Mouse (Mus musculus): ENCODE measurements around the gene Minpp1. TPM values are rescaled to one million over a fixed set of nuclear protein-coding genes. Genes with fewer than 3 reads are reported as not detected.
"Not testable (repeated sequence)": the region's sequence is repeated elsewhere in the genome, so short reads cannot be mapped to it uniquely, and the experiment has no call there.

Minpp1 gene
- polyA plus RNA-seq (2015; fragmentation: Nextera tagmentation; extraction: Ambion mirVana), result 44.0 and 47.8 TPM in 2 replicates

- Histone ChIP-seq H3K4me2 (peak within 1 kb of the TSS; percentile 88), H3K4me1 (replicated peaks) (peaks cover 24% of the 10 kb centered on the region), H3K9me3 (replicated peaks) (no peaks in the 10 kb centered on the region), H3K27ac (peak within 1 kb of the TSS; percentile 89), H3K4me3 (peak within 1 kb of the TSS; percentile 84), H3K36me3 (no peaks in the 10 kb centered on the region), H3K27me3 (no peaks in the 10 kb centered on the region), H3K9ac (peak within 1 kb of the TSS; percentile 81)
- under 1% methylated on average over 63 of the region's 64 CpGs for WGBS
- ATAC-seq (replicated peaks; ENCODE audit: insufficient number of reproducible peaks, insufficient read depth, low FRiP score, low read depth), result peak; percentile 88
These were observed at the start of gene Minpp1 for GRCm38 (mm10) chr19:32485681-32486105. Minpp1 (plus strand) TSS chr19:32485769.

DNA sequence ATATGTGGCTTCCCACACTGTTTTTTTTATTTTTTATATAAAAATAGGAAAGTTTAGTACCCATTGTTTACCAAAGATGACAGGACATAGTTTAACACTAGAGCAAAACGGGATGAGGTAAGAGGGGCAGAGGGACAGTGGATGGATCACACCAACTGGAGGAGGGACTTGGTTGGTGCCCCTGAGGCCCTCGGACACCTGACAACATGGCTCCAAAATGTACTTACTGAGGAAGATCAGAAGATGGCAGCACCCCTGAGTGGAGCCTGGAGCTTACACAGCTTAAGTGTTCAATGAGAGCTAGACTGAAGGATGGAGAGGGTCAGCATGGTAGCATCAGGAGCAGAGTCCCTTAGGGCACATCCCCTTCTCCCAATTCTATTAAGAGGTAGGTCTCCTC, 46.2 kb upstream of the Minpp1 start:
- no peak for ATAC-seq (replicated peaks; ENCODE audit: insufficient number of reproducible peaks, insufficient read depth, low FRiP score, low read depth)
- no peak overlapping the region for H3K9ac ChIP-seq
- 88% methylated on average over 2 of the region's 2 CpGs for WGBS
- H3K27me3 ChIP-seq, result no peaks in the 10 kb centered on the region
- H3K9me3 ChIP-seq (replicated peaks), result no peaks in the 10 kb centered on the region
- no peak overlapping the region for H3K4me3 ChIP-seq
- H3K27ac ChIP-seq, result no peak overlapping the region
- no peaks in the 10 kb centered on the region; the same call in 1 of the 2 replicates for H3K4me1 ChIP-seq (replicated peaks)
- H3K4me2 ChIP-seq, result no peak overlapping the region
- H3K36me3 ChIP-seq, result no peaks in the 10 kb centered on the region

DNA sequence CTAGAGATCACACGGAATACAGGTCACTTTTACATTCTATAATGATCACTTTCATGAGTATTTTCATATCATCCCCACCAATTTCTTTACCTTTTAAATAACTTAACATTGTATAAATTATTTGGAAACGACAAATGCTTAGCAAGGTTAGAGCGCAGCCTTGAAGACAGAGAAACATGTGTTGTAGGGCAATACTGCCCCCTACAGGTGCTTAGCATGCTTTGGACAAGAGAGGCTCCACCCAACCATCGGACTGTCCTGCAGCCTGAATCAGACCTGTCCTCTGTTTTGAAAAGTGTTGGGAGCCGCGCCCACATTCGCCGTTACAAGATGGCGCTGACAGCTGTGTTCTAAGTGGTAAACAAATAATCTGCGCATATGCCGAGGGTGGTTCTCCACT, 44.0 kb upstream of the Minpp1 start:
- no peak overlapping the region for H3K4me3 ChIP-seq
- no peaks in the 10 kb centered on the region; the same call in 1 of the 2 replicates for H3K4me1 ChIP-seq (replicated peaks)
- no peak for ATAC-seq (replicated peaks; ENCODE audit: insufficient number of reproducible peaks, insufficient read depth, low FRiP score, low read depth)
- no peak overlapping the region for H3K27ac ChIP-seq
- no peaks in the 10 kb centered on the region for H3K36me3 ChIP-seq
- 93% methylated on average over 11 of the region's 11 CpGs for WGBS
- no peak overlapping the region for H3K9ac ChIP-seq
- H3K27me3 ChIP-seq, result no peaks in the 10 kb centered on the region
- no peaks in the 10 kb centered on the region for H3K9me3 ChIP-seq (replicated peaks)
- no peak overlapping the region for H3K4me2 ChIP-seq

DNA sequence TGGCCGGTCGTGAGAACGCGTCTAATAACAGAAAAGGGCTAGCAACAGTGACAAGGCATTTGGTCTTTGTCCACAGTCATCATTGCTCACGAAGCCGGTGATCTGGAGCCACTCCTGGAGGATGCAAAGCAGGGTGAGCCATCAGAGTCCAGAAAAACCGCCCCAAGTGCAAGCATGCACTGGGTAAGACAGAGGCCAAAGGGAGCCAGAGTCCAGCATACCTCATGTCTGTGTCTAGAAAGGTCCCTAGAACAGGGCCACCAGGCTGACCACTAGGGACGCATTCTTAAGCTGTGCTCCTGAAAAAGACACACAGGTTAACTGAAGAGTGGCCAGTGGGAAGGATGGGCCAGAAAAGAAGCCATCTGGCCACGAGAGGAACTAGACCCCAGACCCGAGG, 36.6 kb upstream of the Minpp1 start:
- no peak for ATAC-seq (replicated peaks; ENCODE audit: insufficient number of reproducible peaks, insufficient read depth, low FRiP score, low read depth)
- Histone ChIP-seq H3K36me3 (no peaks in the 10 kb centered on the region), H3K4me3 (no peak overlapping the region), H3K4me1 (replicated peaks) (no peaks in the 10 kb centered on the region), H3K4me2 (no peak overlapping the region), H3K9ac (no peak overlapping the region), H3K27me3 (no peaks in the 10 kb centered on the region), H3K27ac (no peak overlapping the region), H3K9me3 (replicated peaks) (no peaks in the 10 kb centered on the region)
- WGBS, result 96% methylated on average over 10 of the region's 10 CpGs

DNA sequence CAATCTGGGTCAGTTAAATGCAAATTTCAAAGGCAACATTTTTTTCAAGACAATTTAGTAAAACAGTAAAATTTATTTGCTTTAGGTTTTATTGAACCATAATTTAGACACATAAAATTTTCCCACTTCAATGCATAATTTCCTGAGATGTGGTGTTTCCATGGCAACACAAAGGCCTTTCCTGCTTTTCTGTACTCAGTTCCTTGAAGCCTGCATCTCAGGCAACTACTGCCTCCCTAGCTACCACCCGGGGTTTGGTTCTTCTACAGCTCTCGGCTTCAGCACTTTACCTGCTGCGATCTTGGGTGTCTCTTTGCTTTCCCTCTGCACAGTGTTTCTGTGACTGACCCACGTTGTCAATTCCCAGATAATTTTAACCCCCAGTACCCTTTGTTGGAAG, 33.3 kb upstream of the Minpp1 start:
- no peak overlapping the region for H3K9ac ChIP-seq
- ATAC-seq (replicated peaks; ENCODE audit: insufficient number of reproducible peaks, insufficient read depth, low FRiP score, low read depth), result no peak
- H3K4me1 ChIP-seq (replicated peaks), result no peaks in the 10 kb centered on the region
- H3K27ac ChIP-seq, result no peak overlapping the region
- no peak overlapping the region for H3K4me3 ChIP-seq
- H3K36me3 ChIP-seq, result no peaks in the 10 kb centered on the region
- H3K4me2 ChIP-seq, result no peak overlapping the region
- H3K27me3 ChIP-seq, result no peaks in the 10 kb centered on the region
- WGBS, result 71% methylated on average over 4 of the region's 4 CpGs
- H3K9me3 ChIP-seq (replicated peaks), result no peaks in the 10 kb centered on the region

- H3K36me3 ChIP-seq, result no peaks in the 10 kb centered on the region
- H3K4me1 ChIP-seq (replicated peaks), result no peaks in the 10 kb centered on the region
- ATAC-seq (replicated peaks; ENCODE audit: insufficient number of reproducible peaks, insufficient read depth, low FRiP score, low read depth), result no peak
- H3K9me3 ChIP-seq (replicated peaks), result no peaks in the 10 kb centered on the region
- no peaks in the 10 kb centered on the region for H3K27me3 ChIP-seq
- no peak overlapping the region for H3K4me3 ChIP-seq
- 76% methylated on average over 2 of the region's 2 CpGs for WGBS
- no peak overlapping the region for H3K9ac ChIP-seq
- no peak overlapping the region for H3K27ac ChIP-seq
- H3K4me2 ChIP-seq, result no peak overlapping the region
These were observed 28.8 kb upstream of the Minpp1 start for GRCm38 (mm10) chr19:32456744-32457143.

- H3K27ac ChIP-seq; H3K4me1 ChIP-seq (replicated peaks); H3K9me3 ChIP-seq (replicated peaks); H3K4me3 ChIP-seq; H3K36me3 ChIP-seq; H3K27me3 ChIP-seq; H3K4me2 ChIP-seq; H3K9ac ChIP-seq; ATAC-seq (replicated peaks; ENCODE audit: insufficient number of reproducible peaks, insufficient read depth, low FRiP score, low read depth): not testable (repeated sequence)
- WGBS, result 83% methylated on average over 8 of the region's 8 CpGs
These were observed 27.9 kb upstream of the Minpp1 start for GRCm38 (mm10) chr19:32457631-32458030.

- WGBS, result 91% methylated on average over 6 of the region's 6 CpGs
- ATAC-seq (replicated peaks; ENCODE audit: insufficient number of reproducible peaks, insufficient read depth, low FRiP score, low read depth), result no peak
- H3K9me3 ChIP-seq (replicated peaks), result no peaks in the 10 kb centered on the region
These were observed 22.5 kb upstream of the Minpp1 start for GRCm38 (mm10) chr19:32463037-32463436.

DNA sequence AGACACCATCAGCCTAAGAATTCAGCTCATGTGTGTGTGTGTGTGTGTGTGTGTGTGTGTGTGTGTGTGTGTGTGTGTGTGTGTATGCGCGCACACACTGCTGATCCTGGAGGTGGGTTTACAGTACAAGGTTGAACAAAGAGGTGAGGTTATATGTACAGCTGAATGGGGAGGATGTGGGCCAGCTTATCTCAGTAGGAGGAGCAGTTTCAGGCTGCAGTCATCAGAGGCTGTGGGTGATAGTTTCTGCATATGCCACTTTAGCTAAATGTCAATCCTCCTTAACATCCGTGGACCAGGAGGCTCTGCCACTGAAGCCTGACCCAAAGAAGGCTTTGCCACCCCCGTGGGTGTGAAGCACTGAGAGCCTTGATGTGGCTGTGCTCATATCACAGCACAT, 20.3 kb upstream of the Minpp1 start:
- WGBS, result 65% methylated on average over 4 of the region's 4 CpGs
- H3K27me3 ChIP-seq, result no peaks in the 10 kb centered on the region
- no peak overlapping the region for H3K27ac ChIP-seq
- no peak overlapping the region for H3K4me3 ChIP-seq
- no peaks in the 10 kb centered on the region for H3K36me3 ChIP-seq
- no peak overlapping the region for H3K4me2 ChIP-seq
- no peak overlapping the region for H3K9ac ChIP-seq
- H3K9me3 ChIP-seq (replicated peaks), result no peaks in the 10 kb centered on the region
- no peak for ATAC-seq (replicated peaks; ENCODE audit: insufficient number of reproducible peaks, insufficient read depth, low FRiP score, low read depth)
- H3K4me1 ChIP-seq (replicated peaks), result no peaks in the 10 kb centered on the region

More at GRCm38 (mm10) chr19:32463037-32463436, 22.5 kb upstream of the Minpp1 start:
- Histone ChIP-seq H3K4me3 (no peak overlapping the region), H3K4me1 (replicated peaks) (no peaks in the 10 kb centered on the region), H3K4me2 (no peak overlapping the region), H3K27me3 (no peaks in the 10 kb centered on the region), H3K9ac (no peak overlapping the region), H3K36me3 (no peaks in the 10 kb centered on the region), H3K27ac (no peak overlapping the region)

- no peak for ATAC-seq (replicated peaks; ENCODE audit: insufficient number of reproducible peaks, insufficient read depth, low FRiP score, low read depth)
- H3K27ac ChIP-seq, result no peak within 1 kb of the TSS
- H3K27me3 ChIP-seq, result no peaks in the 10 kb centered on the region
- H3K4me2 ChIP-seq, result no peak within 1 kb of the TSS
- no peak within 1 kb of the TSS for H3K9ac ChIP-seq
- H3K4me1 ChIP-seq (replicated peaks), result no peaks in the 10 kb centered on the region
- no peaks in the 10 kb centered on the region for H3K9me3 ChIP-seq (replicated peaks)
- no peak within 1 kb of the TSS for H3K4me3 ChIP-seq
- H3K36me3 ChIP-seq, result no peaks in the 10 kb centered on the region
- WGBS, result 67% methylated on average over 6 of the region's 6 CpGs
These were observed 19.1 kb upstream of the Minpp1 start, which contains the start of gene Rpl9-ps6 for GRCm38 (mm10) chr19:32466478-32466877. Rpl9-ps6 (minus strand) TSS chr19:32466578.

GRCm38 (mm10) chr19:32467325-32467724, 18.2 kb upstream of the Minpp1 start:
- Histone ChIP-seq H3K36me3 (no peaks in the 10 kb centered on the region), H3K4me1 (replicated peaks) (no peaks in the 10 kb centered on the region), H3K4me2 (no peak overlapping the region), H3K27me3 (no peaks in the 10 kb centered on the region), H3K9me3 (replicated peaks) (no peaks in the 10 kb centered on the region), H3K9ac (no peak overlapping the region), H3K27ac (no peak overlapping the region), H3K4me3 (no peak overlapping the region)
- no peak for ATAC-seq (replicated peaks; ENCODE audit: insufficient number of reproducible peaks, insufficient read depth, low FRiP score, low read depth)
- WGBS, result 88% methylated on average over 5 of the region's 5 CpGs

DNA sequence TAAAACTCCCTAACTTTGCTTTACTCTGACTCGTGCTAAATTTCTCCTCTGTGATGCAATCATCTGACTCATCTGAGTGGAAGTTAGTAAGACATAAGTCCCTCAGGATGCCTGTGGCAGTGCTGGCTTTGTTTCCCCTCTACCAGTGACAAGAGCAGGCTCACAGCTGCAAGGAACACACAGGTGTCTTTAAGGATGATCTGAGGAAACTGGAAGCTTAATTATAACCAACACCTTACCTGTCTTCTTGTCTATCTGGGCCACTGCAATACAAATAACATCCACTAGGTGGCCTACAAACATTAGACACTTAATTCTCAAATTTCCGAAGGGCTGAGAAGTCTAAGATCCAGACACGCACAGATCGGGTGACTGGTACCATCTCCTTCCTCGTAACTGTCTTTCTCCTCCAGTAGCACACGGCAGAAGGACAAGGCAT, 15.5 kb upstream of the Minpp1 start:
- Histone ChIP-seq H3K9ac (no peak overlapping the region), H3K27me3 (no peaks in the 10 kb centered on the region), H3K4me3 (no peak overlapping the region), H3K4me2 (0 out of 2 replicates have a peak overlapping the region, but pooled peaks have one; percentile 11), H3K4me1 (replicated peaks) (no peaks in the 10 kb centered on the region), H3K27ac (no peak overlapping the region), H3K36me3 (no peaks in the 10 kb centered on the region), H3K9me3 (replicated peaks) (no peaks in the 10 kb centered on the region)
- ATAC-seq (replicated peaks; ENCODE audit: insufficient number of reproducible peaks, insufficient read depth, low FRiP score, low read depth), result no peak
- 26% methylated on average over 6 of the region's 6 CpGs for WGBS
